Mouse (Mus musculus) retina, adult 2 months (tissue): ENCODE data around the gene BC035044.
"Not testable (repeated sequence)": the region's sequence is repeated elsewhere in the genome, so short reads cannot be mapped to it uniquely, and the experiment has no call there.

Source experiments
- DNase-seq: peaks from one replicate; pipeline ENCODE4 v3.0.0-alpha.2; 2012; ENCODE audit warnings: low read depth, low spot score

The BC035044 gene

GRCm38 (mm10) chr6:128835571-128835970 is 55.4 kb downstream of the BC035044 start:
- no peak for DNase-seq

GRCm38 (mm10) chr6:128833046-128833445 is 57.9 kb downstream of the BC035044 start:
- no peak for DNase-seq

GRCm38 (mm10) chr6:128829837-128830236 is 61.1 kb downstream of the BC035044 start:
- DNase-seq = no peak

GRCm38 (mm10) chr6:128826781-128827180 is 64.1 kb downstream of the BC035044 start:
- no peak for DNase-seq

- DNase-seq = no peak
Observed at GRCm38 (mm10) chr6:128826132-128826531, 64.8 kb downstream of the BC035044 start, which contains the start of the genes Gm44511 and Klrb1b. TSS of gene Gm44511 (minus strand) at chr6:128826315. TSS of gene Klrb1b (minus strand) at chr6:128826331.

GRCm38 (mm10) chr6:128818083-128818802 is 72.7 kb downstream of the BC035044 start:
- no peak for DNase-seq

GRCm38 (mm10) chr6:128808532-128808931 is 82.4 kb downstream of the BC035044 start:
- DNase-seq = no peak

- no peak for DNase-seq
Observed at GRCm38 (mm10) chr6:128807021-128807420, 83.9 kb downstream of the BC035044 start.

- not testable (repeated sequence) for DNase-seq
Observed at GRCm38 (mm10) chr6:128804823-128805640, 85.9 kb downstream of the BC035044 start.

GRCm38 (mm10) chr6:128802999-128803857 is 87.7 kb downstream of the BC035044 start:
- peak; percentile 96 for DNase-seq

GRCm38 (mm10) chr6:128802557-128802956 is 88.4 kb downstream of the BC035044 start:
- no peak for DNase-seq

- not testable (repeated sequence) for DNase-seq
Observed at GRCm38 (mm10) chr6:128800696-128801095, 90.2 kb downstream of the BC035044 start.

GRCm38 (mm10) chr6:128799896-128800270 is 91.0 kb downstream of the BC035044 start:
- DNase-seq = no peak

- peak; percentile 89 for DNase-seq
Observed at GRCm38 (mm10) chr6:128799144-128799895, 91.6 kb downstream of the BC035044 start.
